Mouse (Mus musculus): Measurements from ENCODE around the gene Akr1c21. TPM values are rescaled to one million over a fixed set of nuclear protein-coding genes. Genes with fewer than 3 reads are reported as not detected.
"Not testable (repeated sequence)": the region's sequence is repeated elsewhere in the genome, so short reads cannot be mapped to it uniquely, and the experiment has no call there.

The Akr1c21 gene
- 0.09 TPM in 1 of 2 replicates, not detected in the other for polyA plus RNA-seq (2015; fragmentation: Nextera tagmentation; extraction: Ambion mirVana)

GRCm38 (mm10) chr13:4573871-4574270, at the start of gene Akr1c21:
Akr1c21 (plus strand) TSS chr13:4574075.
- WGBS (ENCODE audit: insufficient replicate concordance): 47% methylated on average over 1 of the region's 1 CpGs

GRCm38 (mm10) chr13:4559143-4559542, 14.7 kb upstream of the Akr1c21 start:
- H3K27me3 ChIP-seq: no peaks in the 10 kb centered on the region
- WGBS (ENCODE audit: insufficient replicate concordance): 44% methylated on average over 1 of the region's 1 CpGs
- no peak for ATAC-seq (ENCODE audit: insufficient read depth)

More at GRCm38 (mm10) chr13:4573871-4574270, at the start of gene Akr1c21:
- no peaks in the 10 kb centered on the region for H3K27me3 ChIP-seq
- H3K9ac ChIP-seq: no peak within 1 kb of the TSS
- no peaks in the 10 kb centered on the region for H3K4me1 ChIP-seq (replicated peaks)
- no peak for ATAC-seq (ENCODE audit: insufficient read depth)
- H3K9me3 ChIP-seq (replicated peaks): no peaks in the 10 kb centered on the region
- H3K27ac ChIP-seq (replicated peaks): no peak within 1 kb of the TSS
- H3K36me3 ChIP-seq (replicated peaks): no peaks in the 10 kb centered on the region
- no peak within 1 kb of the TSS for H3K4me2 ChIP-seq
- no peak within 1 kb of the TSS for H3K4me3 ChIP-seq (replicated peaks)

GRCm38 (mm10) chr13:4560500-4560899, 13.4 kb upstream of the Akr1c21 start:
- H3K9me3 ChIP-seq (replicated peaks): no peaks in the 10 kb centered on the region
- no peaks in the 10 kb centered on the region for H3K36me3 ChIP-seq (replicated peaks)
- H3K27me3 ChIP-seq: no peaks in the 10 kb centered on the region
- no peak overlapping the region for H3K27ac ChIP-seq (replicated peaks)
- H3K4me3 ChIP-seq (replicated peaks): no peak overlapping the region
- no peak overlapping the region for H3K4me2 ChIP-seq
- ATAC-seq (ENCODE audit: insufficient read depth): no peak
- no peak overlapping the region for H3K9ac ChIP-seq
- H3K4me1 ChIP-seq (replicated peaks): no peaks in the 10 kb centered on the region

More at GRCm38 (mm10) chr13:4559143-4559542, 14.7 kb upstream of the Akr1c21 start:
- Histone ChIP-seq H3K27ac (replicated peaks) (no peak overlapping the region), H3K4me2 (no peak overlapping the region), H3K4me1 (replicated peaks) (no peaks in the 10 kb centered on the region), H3K9me3 (replicated peaks) (no peaks in the 10 kb centered on the region), H3K36me3 (replicated peaks) (no peaks in the 10 kb centered on the region), H3K4me3 (replicated peaks) (no peak overlapping the region), H3K9ac (no peak overlapping the region)

GRCm38 (mm10) chr13:4565996-4566395, 7.9 kb upstream of the Akr1c21 start:
- no peak overlapping the region for H3K27ac ChIP-seq (replicated peaks)

GRCm38 (mm10) chr13:4576921-4577320, 3.0 kb downstream of the Akr1c21 start:
- Histone ChIP-seq H3K9ac (no peak overlapping the region), H3K9me3 (replicated peaks) (no peaks in the 10 kb centered on the region), H3K27me3 (no peaks in the 10 kb centered on the region), H3K4me2 (no peak overlapping the region), H3K36me3 (replicated peaks) (no peaks in the 10 kb centered on the region), H3K27ac (replicated peaks) (no peak overlapping the region), H3K4me3 (replicated peaks) (no peak overlapping the region), H3K4me1 (replicated peaks) (no peaks in the 10 kb centered on the region)
- no peak for ATAC-seq (ENCODE audit: insufficient read depth)
- 52% methylated on average over 1 of the region's 1 CpGs for WGBS (ENCODE audit: insufficient replicate concordance)

More at GRCm38 (mm10) chr13:4565996-4566395, 7.9 kb upstream of the Akr1c21 start:
- no peak overlapping the region for H3K4me3 ChIP-seq (replicated peaks)
- no peaks in the 10 kb centered on the region for H3K9me3 ChIP-seq (replicated peaks)
- 61% methylated on average over 2 of the region's 2 CpGs for whole genome bisulfite sequencing (ENCODE audit: insufficient replicate concordance)
- H3K4me1 ChIP-seq (replicated peaks): no peaks in the 10 kb centered on the region
- H3K36me3 ChIP-seq (replicated peaks): no peaks in the 10 kb centered on the region
- no peak overlapping the region for H3K9ac ChIP-seq
- H3K4me2 ChIP-seq: no peak overlapping the region
- H3K27me3 ChIP-seq: no peaks in the 10 kb centered on the region
- no peak for ATAC-seq (ENCODE audit: insufficient read depth)

GRCm38 (mm10) chr13:4603431-4603830, 29.6 kb downstream of the Akr1c21 start:
- not testable (repeated sequence) for ATAC-seq (ENCODE audit: insufficient read depth); H3K4me1 ChIP-seq (replicated peaks); H3K9me3 ChIP-seq (replicated peaks); H3K4me2 ChIP-seq; H3K27me3 ChIP-seq; H3K4me3 ChIP-seq (replicated peaks); H3K9ac ChIP-seq; H3K36me3 ChIP-seq (replicated peaks); H3K27ac ChIP-seq (replicated peaks)
- WGBS (ENCODE audit: insufficient replicate concordance): 53% methylated on average over 3 of the region's 3 CpGs

- H3K9ac ChIP-seq: no peak overlapping the region
- H3K9me3 ChIP-seq (replicated peaks): no peaks in the 10 kb centered on the region
- no peaks in the 10 kb centered on the region for H3K4me1 ChIP-seq (replicated peaks)
- WGBS (ENCODE audit: insufficient replicate concordance): 64% methylated on average over 4 of the region's 4 CpGs
- H3K36me3 ChIP-seq (replicated peaks): 0 out of 2 replicates have a peak, but pooled peaks cover 2% of the 10 kb centered on the region
- no peak for ATAC-seq (ENCODE audit: insufficient read depth)
- no peak overlapping the region for H3K27ac ChIP-seq (replicated peaks)
- H3K4me3 ChIP-seq (replicated peaks): no peak overlapping the region
- no peak overlapping the region for H3K4me2 ChIP-seq
- H3K27me3 ChIP-seq: no peaks in the 10 kb centered on the region
Measured at GRCm38 (mm10) chr13:4606821-4607220, 32.9 kb downstream of the Akr1c21 start.

GRCm38 (mm10) chr13:4608530-4608929, 34.7 kb downstream of the Akr1c21 start:
- Histone ChIP-seq H3K9me3 (replicated peaks) (no peaks in the 10 kb centered on the region), H3K36me3 (replicated peaks) (0 out of 2 replicates have a peak, but pooled peaks cover 2% of the 10 kb centered on the region), H3K4me3 (replicated peaks) (peak overlapping the region; percentile 67), H3K9ac (peak overlapping the region; percentile 51), H3K27me3 (no peaks in the 10 kb centered on the region), H3K4me2 (peak overlapping the region; percentile 73), H3K27ac (replicated peaks) (no peak overlapping the region), H3K4me1 (replicated peaks) (no peaks in the 10 kb centered on the region)
- peak; percentile 10; the same call in 1 of the 2 replicates for ATAC-seq (ENCODE audit: insufficient read depth)
- 20% methylated on average over 9 of the region's 9 CpGs for WGBS (ENCODE audit: insufficient replicate concordance)

- Histone ChIP-seq H3K27me3 (no peaks in the 10 kb centered on the region), H3K9me3 (replicated peaks) (no peaks in the 10 kb centered on the region), H3K4me3 (replicated peaks) (peak within 1 kb of the TSS; percentile 67), H3K4me1 (replicated peaks) (no peaks in the 10 kb centered on the region), H3K27ac (replicated peaks) (no peak within 1 kb of the TSS), H3K4me2 (peak within 1 kb of the TSS; percentile 73), H3K36me3 (replicated peaks) (0 out of 2 replicates have a peak, but pooled peaks cover 2% of the 10 kb centered on the region), H3K9ac (peak within 1 kb of the TSS; percentile 51)
- ATAC-seq (ENCODE audit: insufficient read depth): peak; percentile 99
- 3% methylated on average over 10 of the region's 10 CpGs for WGBS (ENCODE audit: insufficient replicate concordance)
Measured at GRCm38 (mm10) chr13:4608961-4609409, 35.1 kb downstream of the Akr1c21 start, which contains the start of gene Akr1e1. Akr1e1 (minus strand) TSS chr13:4609174.

- H3K4me3 ChIP-seq (replicated peaks): no peak overlapping the region
- no peaks in the 10 kb centered on the region for H3K27me3 ChIP-seq
- no peak overlapping the region for H3K9ac ChIP-seq
- no peak overlapping the region for H3K4me2 ChIP-seq
- 0 out of 2 replicates have a peak, but pooled peaks cover 2% of the 10 kb centered on the region for H3K36me3 ChIP-seq (replicated peaks)
- H3K9me3 ChIP-seq (replicated peaks): no peaks in the 10 kb centered on the region
- H3K4me1 ChIP-seq (replicated peaks): no peaks in the 10 kb centered on the region
- ATAC-seq (ENCODE audit: insufficient read depth): no peak
- no peak overlapping the region for H3K27ac ChIP-seq (replicated peaks)
Measured at GRCm38 (mm10) chr13:4610902-4611301, 37.0 kb downstream of the Akr1c21 start.
